Mouse (Mus musculus): ENCODE measurements around the gene Cog5.

Cog5 gene

GRCm38 (mm10) chr12:31819520-31819919 is 164.9 kb downstream of the Cog5 start:
- DNase-seq (ENCODE audit: low spot score in 2 of 2), result no peak

GRCm38 (mm10) chr12:31823671-31824070 is 169.0 kb downstream of the Cog5 start:
- DNase-seq (ENCODE audit: low spot score in 2 of 2), result no peak

DNA sequence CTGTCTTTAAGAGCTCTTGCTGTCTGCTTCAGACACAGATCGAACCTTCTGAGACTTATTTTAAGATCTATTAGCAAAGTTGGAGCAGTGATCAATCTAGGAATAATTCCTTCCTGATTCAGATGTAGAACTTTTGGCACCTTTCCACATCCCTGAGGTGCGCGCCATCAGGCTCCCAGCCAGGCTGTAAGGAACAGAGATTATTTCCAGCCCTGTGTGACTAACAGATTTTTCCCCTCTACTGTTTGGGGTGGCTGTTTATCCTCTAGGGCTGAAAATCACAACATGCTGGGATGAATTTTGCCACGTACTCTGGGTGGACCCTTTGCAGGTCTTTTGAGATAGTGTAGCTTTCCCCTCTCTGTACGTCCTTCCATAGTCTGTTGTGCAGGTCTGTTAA is 170.2 kb downstream of the Cog5 start:
- DNase-seq (ENCODE audit: low spot score in 2 of 2), result no peak

- DNase-seq (ENCODE audit: low spot score in 2 of 2), result no peak
Measured at GRCm38 (mm10) chr12:31825821-31826220, 171.2 kb downstream of the Cog5 start.

- no peak for DNase-seq (ENCODE audit: low spot score in 2 of 2)
Measured at GRCm38 (mm10) chr12:31826476-31826875, 171.8 kb downstream of the Cog5 start.

DNA sequence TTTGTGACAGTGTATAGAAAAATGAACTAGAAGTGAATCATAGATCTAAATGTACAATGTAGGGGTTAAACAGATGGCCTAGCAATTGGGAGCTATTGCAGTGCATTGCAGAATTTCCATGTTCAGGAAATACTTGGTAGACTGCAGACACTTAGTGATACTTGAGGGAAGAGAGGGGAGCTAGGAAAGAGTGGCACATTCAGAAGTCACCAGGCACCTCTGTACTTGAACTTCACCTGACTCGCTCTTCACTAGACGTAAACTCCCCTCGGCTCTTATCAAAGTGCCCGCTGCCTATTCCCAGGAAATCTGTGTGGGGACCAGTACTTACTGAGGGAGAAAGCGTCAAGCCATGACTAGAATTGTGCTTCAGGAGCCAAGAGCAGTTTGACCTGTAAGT is 180.8 kb downstream of the Cog5 start:
- no peak for DNase-seq (ENCODE audit: low spot score in 2 of 2)

GRCm38 (mm10) chr12:31836211-31836610 is 181.5 kb downstream of the Cog5 start:
- no peak for DNase-seq (ENCODE audit: low spot score in 2 of 2)

- DNase-seq (ENCODE audit: low spot score in 2 of 2), result no peak
Measured at GRCm38 (mm10) chr12:31838521-31838920, 183.9 kb downstream of the Cog5 start.

- DNase-seq (ENCODE audit: low spot score in 2 of 2), result no peak
Measured at GRCm38 (mm10) chr12:31839249-31839648, 184.6 kb downstream of the Cog5 start.

DNA sequence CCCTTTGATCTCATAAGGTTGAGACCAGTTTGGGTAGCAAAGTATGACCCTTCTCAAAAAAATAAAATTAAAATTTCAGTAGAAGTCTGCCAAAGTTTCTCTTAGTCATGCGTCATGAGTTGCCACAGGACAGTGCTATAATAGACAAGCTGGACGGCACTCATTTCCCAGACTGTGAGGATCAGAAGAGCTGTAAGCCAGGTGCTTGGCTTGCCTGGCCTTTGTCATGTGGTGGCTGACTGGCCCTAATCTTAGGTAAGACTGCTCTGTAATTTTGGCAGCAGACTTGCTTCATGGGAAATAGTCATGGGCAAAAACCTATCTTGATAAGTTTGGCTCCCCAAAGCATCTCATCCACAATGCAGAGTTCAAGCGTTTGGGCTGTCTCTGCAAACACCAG is 191.4 kb downstream of the Cog5 start:
- no peak for DNase-seq (ENCODE audit: low spot score in 2 of 2)

DNA sequence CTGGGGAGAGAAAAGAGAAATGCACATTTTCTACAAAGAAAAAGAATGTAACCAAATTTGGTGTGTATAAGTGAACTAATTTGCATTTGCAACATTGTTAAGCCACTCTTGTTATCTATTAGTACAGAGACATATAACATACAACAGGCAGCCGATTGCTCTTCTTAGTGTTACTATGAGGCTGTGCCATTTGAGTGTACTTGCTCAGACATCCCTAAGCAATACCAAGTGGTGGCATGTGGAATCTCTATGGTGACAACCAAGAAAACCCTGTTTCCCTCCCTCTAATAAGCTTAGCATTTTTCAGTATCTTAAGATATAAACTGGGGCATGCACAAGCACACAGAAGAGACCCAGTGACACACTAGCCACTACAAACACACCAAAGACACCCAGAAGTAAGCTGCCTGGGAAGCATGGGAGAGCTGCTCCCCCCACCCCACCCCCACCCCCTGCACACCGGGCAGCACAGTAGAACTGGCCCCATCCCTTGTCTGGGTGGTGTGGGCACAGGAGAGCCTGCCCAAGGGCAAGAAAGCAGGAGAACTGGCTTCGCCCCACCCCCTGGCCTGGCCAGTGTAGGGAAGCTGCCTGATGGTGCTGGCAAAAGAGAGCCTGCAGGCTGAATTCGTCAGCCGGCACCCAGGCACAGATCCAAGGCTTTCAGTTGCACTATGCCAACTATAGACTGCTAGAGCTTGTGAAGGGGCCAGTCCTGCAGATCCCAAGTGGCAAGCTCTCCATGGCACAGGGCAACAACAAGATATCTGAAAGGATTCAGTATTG is 194.2 kb downstream of the Cog5 start:
- DNase-seq (ENCODE audit: low spot score in 2 of 2), result no peak

GRCm38 (mm10) chr12:31849601-31850000 is 194.9 kb downstream of the Cog5 start:
- no peak for DNase-seq (ENCODE audit: low spot score in 2 of 2)

DNA sequence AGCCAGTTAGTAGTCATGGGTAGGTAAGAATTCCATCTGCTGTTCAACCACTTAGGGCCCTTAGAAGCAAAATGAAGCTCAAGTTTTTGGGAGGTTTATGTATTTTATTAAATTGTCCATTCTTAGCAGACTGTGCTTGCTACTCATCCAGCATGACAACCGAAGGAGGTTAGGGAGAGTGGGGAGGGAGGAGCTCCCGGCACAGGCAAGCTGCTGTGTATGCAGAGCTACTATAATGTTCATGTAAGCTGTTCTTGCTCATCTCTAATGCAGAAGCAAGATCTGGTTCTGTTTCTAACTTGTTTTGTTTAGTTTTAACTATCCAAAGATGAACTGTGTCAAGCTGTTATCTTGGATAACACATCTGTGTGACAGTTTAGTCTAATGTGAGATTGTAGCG is 199.4 kb downstream of the Cog5 start:
- no peak for DNase-seq (ENCODE audit: low spot score in 2 of 2)

- no peak for DNase-seq (ENCODE audit: low spot score in 2 of 2)
Measured at GRCm38 (mm10) chr12:31854817-31855216, 200.1 kb downstream of the Cog5 start.

DNA sequence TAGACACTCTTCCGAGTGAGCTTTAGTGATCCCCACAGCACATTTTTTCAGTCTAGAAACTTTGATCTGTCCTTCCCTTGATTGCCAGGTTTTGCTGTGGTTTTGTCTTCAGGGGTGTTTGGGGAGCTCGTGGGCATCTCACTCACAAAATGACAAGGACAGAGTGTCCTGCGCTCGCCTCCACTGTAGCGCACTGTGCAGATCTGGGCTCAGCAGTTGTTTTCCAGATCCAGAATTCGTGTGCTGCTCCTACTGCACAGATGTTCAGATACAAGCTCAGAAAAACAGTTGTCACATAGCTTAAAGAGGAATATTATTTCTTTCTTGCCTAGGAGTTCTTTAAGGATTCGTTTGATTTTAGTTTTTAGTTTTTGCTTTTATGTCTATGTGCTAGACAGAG is 203.1 kb downstream of the Cog5 start:
- no peak for DNase-seq (ENCODE audit: low spot score in 2 of 2)

DNA sequence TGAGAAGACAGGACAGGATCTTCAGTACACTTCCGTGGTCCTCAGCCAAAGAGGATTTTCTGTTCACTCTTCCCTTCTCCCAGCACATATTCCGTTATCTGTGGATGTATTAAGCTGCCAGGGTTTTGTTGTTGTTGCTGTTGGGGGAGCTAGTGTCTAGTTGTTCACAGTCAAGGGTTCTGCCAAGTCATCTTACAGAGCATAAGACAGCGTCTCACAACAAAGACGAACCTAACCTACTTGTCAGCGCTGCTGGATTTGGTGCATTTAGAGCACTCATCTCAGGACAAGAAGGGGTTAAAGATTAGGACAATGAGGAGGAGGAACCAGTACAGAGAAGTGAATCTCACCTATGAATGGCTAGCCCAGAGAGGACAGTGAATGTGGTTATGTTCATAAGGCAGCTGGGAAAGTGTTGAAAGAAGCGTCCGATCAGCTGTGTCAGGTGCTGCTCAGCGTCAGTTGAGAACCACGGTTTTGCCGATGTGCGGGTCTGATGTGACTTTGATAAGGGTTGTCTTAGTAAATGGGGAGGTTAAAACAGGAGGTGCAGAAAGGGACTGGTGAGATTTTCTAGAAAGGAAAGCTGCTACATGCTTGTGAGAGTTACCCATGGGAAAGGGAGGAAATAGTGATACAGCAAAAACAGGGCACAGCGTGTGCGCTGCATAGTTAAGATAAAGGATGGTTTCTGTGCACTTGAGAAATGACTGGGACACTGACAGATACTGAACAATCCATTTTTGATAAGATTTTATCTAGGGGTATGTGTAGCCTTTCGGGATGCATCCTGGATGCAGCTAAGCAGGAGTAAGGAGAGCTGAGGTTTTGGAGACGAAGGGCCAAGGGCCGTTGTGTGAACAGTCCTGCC is 208.2 kb downstream of the Cog5 start:
- no peak for DNase-seq (ENCODE audit: low spot score in 2 of 2)

DNA sequence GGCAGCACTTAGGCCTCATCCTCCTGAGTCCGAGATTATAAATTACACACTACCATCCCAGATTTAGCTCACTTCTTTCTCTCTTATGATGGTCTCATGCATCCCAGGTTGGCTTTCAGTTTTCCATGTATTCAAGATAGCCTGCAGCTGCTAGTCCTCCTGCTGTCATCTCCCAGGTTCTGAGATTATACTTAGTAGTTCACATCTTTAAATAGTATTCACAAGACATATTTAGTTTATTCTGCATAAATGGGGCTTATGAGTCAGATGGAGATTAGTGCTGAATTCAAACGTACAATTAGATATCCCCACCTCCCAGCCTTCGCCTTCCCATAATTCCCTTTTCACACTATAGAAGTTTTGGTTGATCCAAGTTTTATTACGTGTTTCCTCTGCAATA is 222.1 kb downstream of the Cog5 start:
- no peak for DNase-seq (ENCODE audit: low spot score in 2 of 2)

DNA sequence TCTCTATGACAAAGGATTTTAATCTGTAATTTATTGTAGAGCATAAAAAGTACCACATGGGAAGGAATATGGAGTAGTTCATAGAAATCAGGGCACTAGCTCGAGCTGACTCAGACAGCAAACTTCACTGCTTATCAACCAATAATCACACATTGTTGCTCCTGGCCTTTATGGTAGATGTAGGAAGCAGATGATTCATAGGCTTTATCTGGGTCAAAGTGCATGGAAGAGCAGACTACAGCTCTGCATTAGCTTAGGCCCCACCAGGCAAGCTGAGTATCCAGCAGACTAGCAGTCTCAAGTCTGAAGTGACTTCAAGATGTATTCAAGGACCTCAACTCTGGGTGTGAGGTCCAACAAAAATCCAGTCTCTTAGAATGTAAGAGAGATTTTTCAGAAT is 228.1 kb downstream of the Cog5 start:
- DNase-seq (ENCODE audit: low spot score in 2 of 2), result no peak

DNA sequence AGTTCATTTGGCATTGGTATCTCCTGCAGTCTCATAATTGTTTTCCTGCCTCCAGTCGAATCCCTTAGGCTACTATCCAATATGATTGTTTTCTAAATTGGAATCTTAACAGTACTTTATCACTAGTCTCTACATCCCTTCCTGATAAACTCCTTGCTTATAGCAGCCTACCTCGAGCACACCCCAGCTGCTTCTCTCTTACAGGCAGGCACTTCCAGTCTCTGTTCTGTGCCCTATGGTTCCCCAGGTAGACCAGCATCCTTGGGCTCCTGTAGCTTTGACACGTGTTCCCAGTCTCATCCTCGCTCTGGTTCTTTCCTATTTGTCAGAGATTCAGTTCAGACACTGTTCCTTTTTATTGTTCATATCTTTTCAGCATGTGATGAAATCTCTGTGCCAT is 229.7 kb downstream of the Cog5 start:
- no peak for DNase-seq (ENCODE audit: low spot score in 2 of 2)

DNA sequence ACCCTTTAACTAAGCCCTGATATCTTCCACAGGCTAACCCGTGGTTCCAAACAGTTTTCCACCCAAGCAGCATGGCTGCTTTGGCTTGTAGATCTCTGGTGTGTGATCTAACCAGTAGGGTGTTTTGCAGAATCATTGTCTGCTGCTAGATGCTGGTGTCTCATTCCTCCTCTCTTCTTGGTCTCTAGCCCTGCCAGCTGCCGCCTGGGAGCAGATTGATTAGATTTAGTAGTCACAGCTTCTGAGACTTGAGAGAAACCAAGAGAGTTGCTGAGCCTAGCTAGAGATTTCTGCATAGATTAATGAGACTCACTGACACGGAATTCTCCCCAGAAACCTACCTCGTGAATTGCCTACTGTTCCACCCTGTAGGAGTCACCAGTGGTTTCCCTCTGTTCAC is 230.4 kb downstream of the Cog5 start:
- no peak for DNase-seq (ENCODE audit: low spot score in 2 of 2)

DNA sequence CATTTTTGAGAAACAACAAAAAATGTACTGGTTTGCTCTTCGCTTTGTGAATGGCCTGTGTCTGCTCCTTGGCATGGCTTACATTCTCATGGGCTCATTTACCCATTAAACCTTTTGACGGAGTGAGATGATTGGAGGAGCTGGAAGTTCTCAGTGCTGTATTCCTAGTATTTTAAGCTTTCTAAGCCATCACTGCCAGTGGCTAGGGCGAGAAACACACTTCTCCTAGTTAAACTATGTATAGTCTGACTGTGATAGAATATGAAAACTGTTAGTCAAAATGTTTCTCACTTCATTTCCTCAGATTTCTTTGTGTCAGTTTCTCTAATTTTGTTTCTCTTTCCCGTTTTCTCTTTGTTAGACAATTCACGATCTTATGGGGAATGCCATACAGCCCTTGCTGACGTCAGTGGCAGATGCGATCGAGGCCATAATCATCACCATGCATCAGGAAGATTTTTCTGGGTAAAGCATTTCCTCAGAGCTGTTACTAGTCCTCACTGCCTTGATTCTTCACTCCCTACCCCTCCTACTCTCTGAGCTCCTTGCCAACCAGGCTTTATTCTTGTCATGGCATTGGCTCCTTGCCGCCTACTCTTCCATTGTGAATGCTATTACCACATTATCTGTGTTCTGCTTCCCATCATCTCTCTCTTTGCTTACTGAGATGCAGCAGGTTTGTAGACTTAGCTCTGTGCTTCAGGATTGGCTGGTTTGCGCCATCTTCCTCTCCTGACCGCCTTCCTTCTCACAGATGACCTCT is 231.4 kb downstream of the Cog5 start:
- DNase-seq (ENCODE audit: low spot score in 2 of 2), result peak in 1 of 2 experiments; percentile 41

DNA sequence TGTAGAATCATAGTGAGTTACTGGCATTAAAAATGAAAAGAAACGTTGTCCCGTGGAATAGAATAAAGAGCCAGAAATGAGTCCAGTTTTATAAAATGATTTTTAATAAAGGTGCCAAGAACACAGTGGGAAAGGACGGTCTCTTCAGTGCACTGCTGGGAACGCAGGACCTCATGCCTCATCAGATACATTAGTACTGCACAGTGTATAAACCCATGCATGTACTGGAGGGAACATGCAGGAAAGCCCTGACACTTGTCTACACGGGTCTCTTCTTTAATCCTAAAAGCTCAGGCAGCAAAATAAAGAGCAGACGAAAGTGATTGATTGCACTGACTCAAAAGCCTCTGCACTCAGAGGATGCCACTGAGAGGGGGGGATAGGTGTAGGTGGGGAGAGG is 236.0 kb downstream of the Cog5 start:
- DNase-seq (ENCODE audit: low spot score in 2 of 2), result no peak

Data from frontal cortex, postnatal 25 days (tissue).